Mouse (Mus musculus) neural tube, embryonic 12.5 days (tissue): ENCODE data around the gene Cadm1. TPM values are rescaled to one million over a fixed set of nuclear protein-coding genes. Genes with fewer than 3 reads are reported as not detected.

Experiments used
- ATAC-seq: fragments of 200-750 bp; cut with Nextera tagmentation; 2 replicates; pipeline ENCODE4 v1.8.0; 2017; ENCODE audit warnings: low read depth, mild to moderate bottlenecking, moderate TSS enrichment, moderate library complexity; ENCODE audit not compliant: low FRiP score
- H3K27ac ChIP-seq: fragments of 300-500 bp; sonication (generic); 2 replicates; pipeline ENCODE4 v1.5.1; 2016
- H3K27me3 ChIP-seq: fragments of 300-500 bp; sonication (generic); replicated peaks from 2 replicates; pipeline ENCODE4 v1.6.1; 2016; ENCODE audit warnings: mild to moderate bottlenecking
- H3K36me3 ChIP-seq: fragments of 300-500 bp; sonication (generic); 2 replicates; pipeline ENCODE4 v1.6.1; 2016; ENCODE audit warnings: mild to moderate bottlenecking
- H3K4me1 ChIP-seq: fragments of 300-500 bp; sonication (generic); 2 replicates; pipeline ENCODE4 v1.6.1; 2016
- H3K4me2 ChIP-seq: fragments of 300-500 bp; sonication (generic); replicated peaks from 2 replicates; pipeline ENCODE4 v1.6.1; 2016; ENCODE audit warnings: mild to moderate bottlenecking
- H3K4me3 ChIP-seq: fragments of 300-500 bp; sonication (generic); 2 replicates; pipeline ENCODE4 v1.5.1; 2016
- H3K9ac ChIP-seq: fragments of 300-500 bp; sonication (generic); 2 replicates; pipeline ENCODE4 v1.6.1; 2016; ENCODE audit warnings: mild to moderate bottlenecking
- H3K9me3 ChIP-seq: fragments of 300-500 bp; sonication (generic); 2 replicates; pipeline ENCODE4 v1.6.1; 2016; ENCODE audit warnings: mild to moderate bottlenecking
- WGBS: fragments of 180-500 bp; shearing (Covaris S2); methylation state at CpG from one replicate; pipeline ENCODE4 v1.1.7; 2016; 5-methylcytosine and 5-hydroxymethylcytosine counted together
- polyA plus RNA-seq: library from polyadenylated mRNA; unstranded; fragments of >200 nt; fragmentation: Nextera tagmentation; extraction: Ambion mirVana; gene quantifications from 2 replicates; pipeline ENCODE4 v1.2.1, GENCODE M21; 2016

The Cadm1 gene
- polyA plus RNA-seq, 1 experiment from 2014 or later = 145 TPM

- Histone ChIP-seq H3K27me3 (peaks cover 44% of the 10 kb centered on the region), H3K36me3 (no peaks in the 10 kb centered on the region), H3K4me1 (peaks cover 26% of the 10 kb centered on the region), H3K27ac (no peak overlapping the region), H3K9me3 (no peaks in the 10 kb centered on the region), H3K4me2 (no peak overlapping the region), H3K4me3 (no peak overlapping the region), H3K9ac (no peak overlapping the region)
- WGBS = 59% methylated on average over 7 of the region's 7 CpGs
- ATAC-seq = no peak
Observed at GRCm38 (mm10) chr9:47903661-47904060, 373.7 kb downstream of the Cadm1 start.

DNA sequence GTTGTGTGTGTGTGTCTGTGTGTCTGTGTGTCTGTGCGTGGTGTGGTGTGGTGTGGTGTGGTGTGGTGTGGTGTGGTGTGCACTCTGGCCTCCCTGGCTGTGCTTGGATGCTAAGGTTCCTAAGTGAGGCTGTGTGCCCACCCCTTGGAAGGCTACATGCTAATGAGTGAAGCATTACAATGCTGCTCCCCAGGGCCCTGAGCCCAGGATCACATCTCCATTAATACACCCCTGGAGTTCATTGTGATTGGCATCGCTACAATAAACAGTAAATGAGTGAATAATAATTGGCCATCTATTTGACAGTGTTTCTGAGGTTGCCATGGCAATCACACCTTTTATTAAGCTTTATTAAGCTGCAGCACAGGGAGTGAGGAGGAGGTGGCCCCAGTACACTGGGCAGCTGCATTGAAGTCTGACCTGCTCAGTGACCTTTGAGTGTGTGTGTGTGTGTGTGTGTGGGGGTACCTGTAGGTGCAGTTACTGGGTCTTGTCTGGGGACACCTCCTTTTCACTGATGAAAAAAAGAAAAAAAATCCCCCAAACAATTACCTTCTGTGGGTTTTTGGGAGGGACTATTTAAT is 374.5 kb downstream of the Cadm1 start:
- WGBS = 29% methylated on average over 2 of the region's 2 CpGs
- no peak overlapping the region for H3K4me3 ChIP-seq
- no peaks in the 10 kb centered on the region for H3K9me3 ChIP-seq
- H3K4me2 ChIP-seq = no peak overlapping the region
- H3K9ac ChIP-seq = no peak overlapping the region
- peaks cover 45% of the 10 kb centered on the region for H3K27me3 ChIP-seq
- no peak overlapping the region for H3K27ac ChIP-seq
- 0 out of 2 replicates have a peak, but pooled peaks have one; percentile 22 for ATAC-seq
- H3K4me1 ChIP-seq = peaks cover 33% of the 10 kb centered on the region
- no peaks in the 10 kb centered on the region for H3K36me3 ChIP-seq

- Histone ChIP-seq H3K4me3 (no peak overlapping the region), H3K9me3 (no peaks in the 10 kb centered on the region), H3K27ac (no peak overlapping the region), H3K36me3 (no peaks in the 10 kb centered on the region), H3K4me1 (peaks cover 27% of the 10 kb centered on the region), H3K4me2 (no peak overlapping the region), H3K9ac (no peak overlapping the region), H3K27me3 (peaks cover 40% of the 10 kb centered on the region)
- 71% methylated on average over 6 of the region's 6 CpGs for WGBS
- no peak for ATAC-seq
Observed at GRCm38 (mm10) chr9:47906521-47906920, 376.5 kb downstream of the Cadm1 start.
